Mouse (Mus musculus) kidney, adult 8-10 months (tissue): Measurements from ENCODE around the gene Padi1.
A peak's percentile ranks its signal among the peaks of the same experiment; 100 is the strongest.

ENCODE experiments used
- DNase-seq, 2 experiments: peaks; one replicate each; pipeline ENCODE4 v3.0.0; 2022

The Padi1 gene

DNA sequence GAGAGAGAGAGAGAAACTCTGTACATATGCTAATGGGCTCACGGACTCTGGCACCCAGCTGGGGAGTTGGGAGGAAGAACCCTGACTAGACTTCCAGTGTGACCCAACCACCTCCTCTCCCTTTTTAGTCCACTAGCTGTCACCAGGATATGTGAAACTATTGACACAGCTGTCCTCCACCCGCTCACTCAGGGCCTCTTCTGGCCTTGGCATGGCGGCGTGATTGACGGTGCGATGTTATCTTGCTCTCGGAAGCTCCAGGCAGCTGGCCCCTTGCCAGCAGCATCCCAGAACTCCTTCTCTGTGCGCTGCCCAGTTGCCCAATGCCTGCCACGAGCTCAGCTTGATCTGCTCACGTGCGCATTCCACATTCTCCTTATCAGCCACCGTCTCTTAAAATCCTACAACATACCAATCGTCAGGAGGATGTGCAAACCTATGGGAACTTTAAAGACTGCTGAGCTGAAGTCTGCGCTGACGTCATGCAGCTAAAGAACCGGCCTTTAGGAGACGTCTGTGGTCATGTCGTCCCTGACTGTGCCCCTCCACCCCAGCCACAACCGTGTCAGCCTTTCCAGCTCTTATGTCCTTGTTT lies 65.7 kb downstream of the Padi1 start:
- DNase-seq = no peak

- DNase-seq = no peak
Measured at GRCm38 (mm10) chr4:140776623-140777022, 69.0 kb downstream of the Padi1 start.

GRCm38 (mm10) chr4:140775876-140776275 lies 69.7 kb downstream of the Padi1 start:
- DNase-seq = no peak

DNA sequence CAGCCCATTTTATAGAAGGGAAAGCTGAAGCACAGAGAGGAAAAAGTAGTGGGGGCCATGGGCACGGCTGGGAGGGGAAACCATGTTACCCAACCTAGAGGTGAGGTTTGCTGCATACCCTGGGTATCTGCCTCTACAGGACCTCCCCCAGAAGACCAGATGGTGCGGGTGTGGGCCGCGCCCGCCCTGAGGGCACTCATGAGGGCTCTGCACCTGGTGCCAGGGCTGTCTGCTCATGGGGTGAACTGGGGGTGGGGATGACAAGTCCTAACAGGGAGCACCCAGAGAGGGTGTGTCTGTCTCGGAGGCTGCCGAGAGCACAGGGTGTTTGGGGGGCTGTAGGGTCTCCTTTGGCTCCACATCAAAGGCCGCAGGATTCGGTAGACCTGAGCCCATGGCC lies 70.7 kb downstream of the Padi1 start:
- DNase-seq = no peak

DNA sequence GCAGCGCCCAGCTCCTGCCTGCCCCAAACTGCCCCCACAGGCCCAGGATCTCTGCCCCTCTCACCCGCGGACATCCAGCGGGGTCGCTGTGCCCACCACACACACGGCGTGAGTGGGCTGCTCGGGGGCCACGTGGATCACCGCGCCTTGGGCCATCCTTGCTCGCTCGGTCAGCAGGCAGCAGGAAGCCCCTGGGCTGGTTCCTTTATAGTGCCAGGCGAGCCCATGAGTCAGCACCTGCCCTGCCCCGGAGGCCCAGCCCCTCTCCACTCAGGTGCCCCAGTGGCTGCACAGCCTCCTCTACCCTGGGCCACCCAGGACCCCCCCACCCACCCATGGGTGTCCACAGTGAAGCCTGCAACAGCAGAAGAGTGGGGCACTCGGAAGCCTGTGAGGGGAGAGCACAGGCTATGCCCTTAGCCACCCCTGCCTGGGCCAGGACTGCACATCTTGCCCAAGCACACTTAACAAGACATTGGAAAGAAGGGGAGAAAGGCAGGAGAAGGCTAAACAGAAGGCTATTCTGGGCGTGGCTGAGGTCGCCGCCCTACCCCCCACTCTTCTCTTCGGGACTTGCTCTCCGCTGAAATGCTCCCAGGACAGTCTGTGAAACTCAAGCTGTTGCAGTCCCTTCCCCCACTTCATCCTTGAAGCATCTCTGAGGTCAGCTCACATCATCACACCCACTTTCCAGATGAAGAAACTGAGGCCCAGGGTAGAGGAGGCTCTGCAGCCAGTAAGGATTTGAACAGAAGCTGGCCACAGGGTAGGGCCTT lies 71.4 kb downstream of the Padi1 start, which contains the start of gene Padi4:
Gene Padi4 (minus strand): TSS at position 212 of the 776 bp plus-strand sequence.
- DNase-seq = no peak

DNA sequence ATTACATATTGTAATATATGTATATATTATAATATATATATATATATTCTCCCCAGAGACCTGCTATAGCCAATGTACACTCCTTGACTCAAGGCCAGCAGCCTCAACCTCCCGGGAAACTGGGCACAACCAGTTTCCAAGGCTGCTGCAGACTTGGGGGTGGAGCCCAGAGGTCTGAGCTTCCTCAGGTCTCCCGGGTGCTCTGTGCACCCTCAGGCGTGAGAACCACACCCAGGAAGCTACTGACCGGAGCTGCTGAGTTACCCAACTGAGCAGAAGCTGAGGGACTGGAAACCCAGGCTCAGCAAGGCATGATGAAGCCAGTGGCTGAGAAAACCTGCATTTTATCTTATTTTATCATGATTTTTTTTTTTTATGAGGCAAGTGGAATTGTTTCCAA lies 74.5 kb downstream of the Padi1 start:
- no peak for DNase-seq

DNA sequence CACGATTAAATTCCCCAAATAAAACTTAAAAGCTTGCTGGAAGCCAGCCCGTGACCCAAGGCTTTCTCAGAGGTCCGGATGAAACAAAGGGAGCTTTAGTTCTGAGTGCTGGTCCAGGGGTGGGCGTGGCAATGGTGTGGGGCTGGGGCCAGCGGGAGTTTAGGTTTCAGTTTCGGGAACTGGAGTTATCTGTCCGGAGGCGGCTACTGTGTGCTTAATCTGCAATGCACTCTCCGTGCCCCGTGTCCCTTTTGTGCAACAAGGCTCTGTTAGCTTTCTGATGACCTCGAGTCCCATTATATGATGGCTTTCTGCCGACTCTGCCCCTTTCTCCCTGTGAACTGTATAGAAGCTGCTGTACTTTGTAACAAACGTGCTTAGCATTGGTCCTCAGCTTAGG lies 75.1 kb downstream of the Padi1 start:
- DNase-seq = peak; percentile 13 to 21

DNA sequence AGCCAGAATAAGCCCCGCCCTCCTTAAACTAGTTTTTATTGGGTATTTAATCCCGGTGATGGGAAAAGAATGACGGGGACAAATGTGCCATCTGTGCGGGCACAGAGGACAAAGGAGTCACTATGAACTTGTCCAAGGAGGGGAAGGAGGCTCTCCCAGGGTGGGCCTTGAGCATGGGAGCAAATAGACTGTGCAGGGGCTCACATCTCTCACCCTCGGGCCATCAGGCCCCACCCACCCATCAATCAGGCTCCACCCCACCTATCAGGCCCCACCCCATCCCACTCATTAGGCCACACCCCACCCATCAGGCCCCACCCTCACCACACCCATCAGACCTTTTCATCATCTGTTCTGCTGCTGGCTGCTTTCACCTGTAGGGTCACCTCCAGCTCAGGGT lies 76.6 kb downstream of the Padi1 start:
- DNase-seq = no peak

DNA sequence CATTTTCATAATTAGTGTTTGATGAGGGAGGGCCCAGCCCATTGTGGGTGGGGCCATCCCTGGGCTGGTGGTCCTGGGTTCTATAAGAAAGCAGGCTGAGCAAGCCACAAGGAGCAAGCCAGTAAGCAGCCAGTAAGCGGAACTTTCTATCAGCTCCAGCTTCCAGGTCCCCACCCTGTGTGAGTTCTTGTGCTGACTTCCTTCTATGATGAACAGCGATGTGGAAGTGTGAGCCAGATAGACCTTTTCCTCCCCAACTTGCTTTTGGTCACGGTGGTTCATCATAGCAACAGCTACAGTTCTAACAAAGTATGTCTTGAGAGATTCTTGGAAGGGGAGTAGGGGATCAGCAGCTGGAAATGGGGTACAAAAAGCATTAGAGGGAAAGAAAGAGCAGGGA lies 79.6 kb downstream of the Padi1 start:
- DNase-seq = no peak

GRCm38 (mm10) chr4:140763158-140763557 lies 82.4 kb downstream of the Padi1 start:
- peak; percentile 22 to 59 for DNase-seq
